Mouse (Mus musculus): ENCODE measurements at regions not wholly inside any gene's neighbourhood (a gene's known extent, or its start where the extent isn't known, plus 50 kb on each side); places are given as distances from the start of the nearest gene placed in this dataset.

DNA sequence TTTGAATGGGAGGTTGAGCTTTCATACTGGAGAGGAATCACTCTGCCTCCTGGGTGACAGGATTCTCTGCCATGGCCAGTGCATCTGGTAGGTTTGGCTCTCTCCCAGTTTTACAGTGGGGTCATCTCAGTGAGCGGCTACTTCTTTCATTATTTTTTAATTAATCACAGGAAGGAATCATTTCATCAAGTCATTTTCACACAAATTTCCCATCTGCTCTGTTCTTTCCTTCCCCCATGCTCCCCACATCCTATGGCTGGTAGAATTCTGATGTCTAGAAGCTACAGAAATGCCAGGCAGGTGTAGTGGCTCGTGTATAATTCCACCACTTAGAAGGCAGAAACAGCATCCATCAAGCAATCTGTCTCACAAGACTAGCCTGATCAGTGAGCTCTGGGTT lies 56.1 kb upstream of the Kctd3 start:
- no peak overlapping the region for H3K4me3 ChIP-seq
- no peak for ATAC-seq (ENCODE audit: low FRiP score, low read depth)

DNA sequence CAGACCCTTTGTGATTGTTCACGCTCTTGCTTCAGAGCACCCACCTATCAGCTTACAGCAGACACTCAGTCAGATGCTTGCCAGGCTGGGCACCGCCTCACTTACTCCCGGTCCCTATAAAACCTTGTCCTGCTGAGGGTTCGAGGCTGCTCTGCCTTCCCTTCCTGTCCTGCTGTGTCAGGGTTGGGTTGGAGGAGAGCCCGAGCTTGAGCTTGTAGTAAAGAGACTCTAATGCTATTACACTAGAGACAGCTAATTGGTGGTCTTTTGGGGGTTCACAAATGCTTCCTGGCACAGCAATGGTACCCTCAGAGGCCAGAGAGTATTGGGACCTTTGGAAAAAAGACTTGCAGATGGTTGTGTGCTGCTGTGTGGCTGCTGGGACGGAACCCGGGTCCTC lies 55.6 kb upstream of the Kctd3 start:
- Histone ChIP-seq H3K27ac (no peak overlapping the region), H3K9me3 (no peaks in the 10 kb centered on the region), H3K4me1 (peaks cover 6% of the 10 kb centered on the region), H3K4me3 (no peak overlapping the region), H3K9ac (no peak overlapping the region), H3K36me3 (no peaks in the 10 kb centered on the region), H3K4me2 (replicated peaks) (no peak overlapping the region), H3K27me3 (0 out of 2 replicates have a peak, but pooled peaks cover 5% of the 10 kb centered on the region)
- ATAC-seq (ENCODE audit: low FRiP score, low read depth): no peak
- 81% methylated on average over 7 of the region's 7 CpGs for WGBS

More for the DNA sequence above, 56.1 kb upstream of the Kctd3 start:
- 74% methylated on average over 2 of the region's 2 CpGs for WGBS
- no peak overlapping the region for H3K27ac ChIP-seq
- 0 out of 2 replicates have a peak, but pooled peaks cover 5% of the 10 kb centered on the region for H3K27me3 ChIP-seq
- H3K9ac ChIP-seq: no peak overlapping the region
- H3K36me3 ChIP-seq: no peaks in the 10 kb centered on the region
- no peak overlapping the region for H3K4me2 ChIP-seq (replicated peaks)
- H3K9me3 ChIP-seq: no peaks in the 10 kb centered on the region
- peaks cover 6% of the 10 kb centered on the region for H3K4me1 ChIP-seq
